Mouse (Mus musculus): ENCODE results near the gene Bag6. TPM values are rescaled to one million over a fixed set of nuclear protein-coding genes. Genes with fewer than 3 reads are reported as not detected.

The Bag6 gene
- total RNA-seq, 1 experiment from 2014 or later = 104 TPM

- ATAC-seq (replicated peaks; ENCODE audit: insufficient number of reproducible peaks, low FRiP score, low TSS enrichment, poor library complexity, severe bottlenecking) = peak; percentile 41
Observed at GRCm38 (mm10) chr17:35135591-35136320, 778 bp downstream of the Bag6 start.

- ATAC-seq (replicated peaks; ENCODE audit: insufficient number of reproducible peaks, low FRiP score, low TSS enrichment, poor library complexity, severe bottlenecking) = no peak
Observed at GRCm38 (mm10) chr17:35139269-35139668, 4.3 kb downstream of the Bag6 start.

GRCm38 (mm10) chr17:35140490-35140996 is 5.6 kb downstream of the Bag6 start:
- no peak for ATAC-seq (replicated peaks; ENCODE audit: insufficient number of reproducible peaks, low FRiP score, low TSS enrichment, poor library complexity, severe bottlenecking)

GRCm38 (mm10) chr17:35141971-35142370 is 7.0 kb downstream of the Bag6 start:
- ATAC-seq (replicated peaks; ENCODE audit: insufficient number of reproducible peaks, low FRiP score, low TSS enrichment, poor library complexity, severe bottlenecking) = no peak

GRCm38 (mm10) chr17:35146139-35146538 is 11.2 kb downstream of the Bag6 start:
- ATAC-seq (replicated peaks; ENCODE audit: insufficient number of reproducible peaks, low FRiP score, low TSS enrichment, poor library complexity, severe bottlenecking) = no peak

- ATAC-seq (replicated peaks; ENCODE audit: insufficient number of reproducible peaks, low FRiP score, low TSS enrichment, poor library complexity, severe bottlenecking) = no peak
Observed at GRCm38 (mm10) chr17:35147348-35147747, 12.4 kb downstream of the Bag6 start.

- ATAC-seq (replicated peaks; ENCODE audit: insufficient number of reproducible peaks, low FRiP score, low TSS enrichment, poor library complexity, severe bottlenecking) = no peak
Observed at GRCm38 (mm10) chr17:35147922-35148639, 13.1 kb downstream of the Bag6 start.

- no peak for ATAC-seq (replicated peaks; ENCODE audit: insufficient number of reproducible peaks, low FRiP score, low TSS enrichment, poor library complexity, severe bottlenecking)
Observed at GRCm38 (mm10) chr17:35152121-35152520, 17.1 kb downstream of the Bag6 start.

- no peak for ATAC-seq (replicated peaks; ENCODE audit: insufficient number of reproducible peaks, low FRiP score, low TSS enrichment, poor library complexity, severe bottlenecking)
Observed at GRCm38 (mm10) chr17:35153077-35153476, 18.1 kb downstream of the Bag6 start.

- no peak for ATAC-seq (replicated peaks; ENCODE audit: insufficient number of reproducible peaks, low FRiP score, low TSS enrichment, poor library complexity, severe bottlenecking)
Observed at GRCm38 (mm10) chr17:35153931-35154330, 19.0 kb downstream of the Bag6 start.

- no peak for ATAC-seq (replicated peaks; ENCODE audit: insufficient number of reproducible peaks, low FRiP score, low TSS enrichment, poor library complexity, severe bottlenecking)
Observed at GRCm38 (mm10) chr17:35154616-35155015, 19.6 kb downstream of the Bag6 start.

GRCm38 (mm10) chr17:35155451-35155850 is 20.5 kb downstream of the Bag6 start:
- no peak for ATAC-seq (replicated peaks; ENCODE audit: insufficient number of reproducible peaks, low FRiP score, low TSS enrichment, poor library complexity, severe bottlenecking)

GRCm38 (mm10) chr17:35156461-35157200 is 21.7 kb downstream of the Bag6 start:
- no peak for ATAC-seq (replicated peaks; ENCODE audit: insufficient number of reproducible peaks, low FRiP score, low TSS enrichment, poor library complexity, severe bottlenecking)

- no peak for ATAC-seq (replicated peaks; ENCODE audit: insufficient number of reproducible peaks, low FRiP score, low TSS enrichment, poor library complexity, severe bottlenecking)
Observed at GRCm38 (mm10) chr17:35157254-35157653, 22.3 kb downstream of the Bag6 start.

- ATAC-seq (replicated peaks; ENCODE audit: insufficient number of reproducible peaks, low FRiP score, low TSS enrichment, poor library complexity, severe bottlenecking) = no peak
Observed at GRCm38 (mm10) chr17:35157661-35158175, 22.7 kb downstream of the Bag6 start.

GRCm38 (mm10) chr17:35158850-35159593 is 24.0 kb downstream of the Bag6 start:
- no peak for ATAC-seq (replicated peaks; ENCODE audit: insufficient number of reproducible peaks, low FRiP score, low TSS enrichment, poor library complexity, severe bottlenecking)

GRCm38 (mm10) chr17:35159638-35160037 is 24.7 kb downstream of the Bag6 start:
- ATAC-seq (replicated peaks; ENCODE audit: insufficient number of reproducible peaks, low FRiP score, low TSS enrichment, poor library complexity, severe bottlenecking) = no peak

GRCm38 (mm10) chr17:35161421-35161820 is 26.4 kb downstream of the Bag6 start:
- ATAC-seq (replicated peaks; ENCODE audit: insufficient number of reproducible peaks, low FRiP score, low TSS enrichment, poor library complexity, severe bottlenecking) = no peak
